Mouse (Mus musculus): ENCODE results near the gene Patj. TPM values are rescaled to one million over a fixed set of nuclear protein-coding genes. Genes with fewer than 3 reads are reported as not detected.
A peak's percentile ranks its signal among the peaks of the same experiment; 100 is the strongest.
"Not testable (repeated sequence)": the region's sequence is repeated elsewhere in the genome, so short reads cannot be mapped to it uniquely, and the experiment has no call there.

Gene Patj
- polyA plus RNA-seq, 1 experiment from 2014 or later = 6.7 TPM

DNA sequence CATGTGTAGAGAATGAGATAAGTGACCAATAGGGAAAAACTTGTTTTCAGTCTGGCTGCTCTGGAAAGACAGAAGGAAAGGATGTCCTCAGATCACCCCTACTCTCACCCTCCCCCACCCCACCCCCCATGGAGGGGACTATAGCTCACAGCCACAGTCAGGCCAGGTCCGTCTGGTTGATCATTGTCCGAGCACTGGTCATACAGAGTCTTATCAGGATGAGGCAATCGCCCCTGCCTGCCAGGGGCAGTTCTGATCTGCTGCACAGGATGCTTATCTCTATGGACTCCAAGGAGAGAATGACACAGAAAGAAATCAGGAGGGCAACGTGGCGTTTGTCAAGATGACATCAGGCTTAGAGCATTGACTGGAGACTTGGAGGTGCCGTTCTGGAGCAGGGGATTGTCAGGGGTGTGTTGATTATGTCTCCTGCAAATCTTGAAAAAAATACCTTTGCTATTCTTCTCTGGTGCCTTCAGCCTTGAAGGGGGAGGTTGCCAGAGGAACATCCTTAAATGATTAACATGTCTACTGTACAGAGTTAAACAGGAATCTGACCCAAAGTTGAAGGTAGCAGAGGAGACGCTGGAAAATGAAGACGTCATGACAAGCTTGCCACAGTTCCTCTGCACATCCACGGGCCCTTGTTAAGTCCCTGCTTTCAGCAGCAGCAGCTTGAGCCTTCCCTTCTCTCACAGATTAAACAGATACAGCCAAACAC lies 298.0 kb downstream of the Patj start:
- no peaks in the 10 kb centered on the region; the same call in 1 of the 2 replicates for H3K36me3 ChIP-seq
- no peak overlapping the region for H3K9ac ChIP-seq
- H3K27me3 ChIP-seq = no peaks in the 10 kb centered on the region
- H3K9me3 ChIP-seq = no peaks in the 10 kb centered on the region
- no peak overlapping the region for H3K4me2 ChIP-seq
- H3K27ac ChIP-seq = no peak overlapping the region
- 67% methylated on average over 9 of the region's 9 CpGs for WGBS
- H3K4me3 ChIP-seq = no peak overlapping the region
- peaks cover under 1% of the 10 kb centered on the region for H3K4me1 ChIP-seq (replicated peaks)
- ATAC-seq (ENCODE audit: low FRiP score) = no peak

DNA sequence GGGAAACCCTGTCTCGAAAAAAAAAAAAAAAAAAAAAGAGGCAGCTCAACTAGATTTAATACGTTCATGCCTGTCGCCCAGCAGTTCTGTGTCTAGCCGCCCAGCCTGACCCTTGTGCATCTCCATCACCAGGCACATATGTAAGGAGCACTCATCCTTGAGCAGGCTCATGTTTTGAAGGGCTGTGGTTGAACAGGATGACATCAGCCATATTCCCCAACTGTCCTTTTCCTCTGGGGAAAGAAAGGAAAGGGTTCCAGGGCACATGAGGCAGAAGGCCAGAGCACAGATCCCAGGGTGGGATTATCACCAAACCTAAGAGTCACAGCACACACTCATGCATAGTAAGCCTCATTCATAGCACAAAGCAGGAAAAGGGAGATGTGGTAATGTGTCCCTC lies 302.3 kb downstream of the Patj start:
- no peaks in the 10 kb centered on the region for H3K36me3 ChIP-seq
- no peaks in the 10 kb centered on the region for H3K27me3 ChIP-seq
- H3K4me1 ChIP-seq (replicated peaks) = peaks cover 11% of the 10 kb centered on the region; the same call in 1 of the 2 replicates
- no peaks in the 10 kb centered on the region for H3K9me3 ChIP-seq
- H3K4me3 ChIP-seq = no peak overlapping the region
- H3K4me2 ChIP-seq = no peak overlapping the region
- no peak overlapping the region for H3K9ac ChIP-seq
- ATAC-seq (ENCODE audit: low FRiP score) = no peak
- WGBS = 82% methylated on average over 4 of the region's 4 CpGs
- H3K27ac ChIP-seq = no peak overlapping the region

GRCm38 (mm10) chr4:98698921-98699320 lies 303.3 kb downstream of the Patj start:
- no peaks in the 10 kb centered on the region for H3K9me3 ChIP-seq
- 80% methylated on average over 3 of the region's 3 CpGs for WGBS
- H3K27ac ChIP-seq = no peak overlapping the region
- no peak overlapping the region for H3K9ac ChIP-seq
- no peaks in the 10 kb centered on the region for H3K36me3 ChIP-seq
- H3K4me1 ChIP-seq (replicated peaks) = peaks cover 11% of the 10 kb centered on the region; the same call in 1 of the 2 replicates
- no peak overlapping the region for H3K4me3 ChIP-seq
- no peaks in the 10 kb centered on the region for H3K27me3 ChIP-seq
- H3K4me2 ChIP-seq = no peak overlapping the region
- ATAC-seq (ENCODE audit: low FRiP score) = no peak

- Histone ChIP-seq H3K4me2 (no peak overlapping the region), H3K36me3 (no peaks in the 10 kb centered on the region), H3K4me1 (replicated peaks) (peaks cover 11% of the 10 kb centered on the region; the same call in 1 of the 2 replicates), H3K4me3 (no peak overlapping the region), H3K9ac (no peak overlapping the region), H3K27ac (no peak overlapping the region), H3K9me3 (no peaks in the 10 kb centered on the region), H3K27me3 (no peaks in the 10 kb centered on the region)
- ATAC-seq (ENCODE audit: low FRiP score) = no peak
- 94% methylated on average over 3 of the region's 3 CpGs for WGBS
Measured at GRCm38 (mm10) chr4:98700156-98700555, 304.6 kb downstream of the Patj start.

DNA sequence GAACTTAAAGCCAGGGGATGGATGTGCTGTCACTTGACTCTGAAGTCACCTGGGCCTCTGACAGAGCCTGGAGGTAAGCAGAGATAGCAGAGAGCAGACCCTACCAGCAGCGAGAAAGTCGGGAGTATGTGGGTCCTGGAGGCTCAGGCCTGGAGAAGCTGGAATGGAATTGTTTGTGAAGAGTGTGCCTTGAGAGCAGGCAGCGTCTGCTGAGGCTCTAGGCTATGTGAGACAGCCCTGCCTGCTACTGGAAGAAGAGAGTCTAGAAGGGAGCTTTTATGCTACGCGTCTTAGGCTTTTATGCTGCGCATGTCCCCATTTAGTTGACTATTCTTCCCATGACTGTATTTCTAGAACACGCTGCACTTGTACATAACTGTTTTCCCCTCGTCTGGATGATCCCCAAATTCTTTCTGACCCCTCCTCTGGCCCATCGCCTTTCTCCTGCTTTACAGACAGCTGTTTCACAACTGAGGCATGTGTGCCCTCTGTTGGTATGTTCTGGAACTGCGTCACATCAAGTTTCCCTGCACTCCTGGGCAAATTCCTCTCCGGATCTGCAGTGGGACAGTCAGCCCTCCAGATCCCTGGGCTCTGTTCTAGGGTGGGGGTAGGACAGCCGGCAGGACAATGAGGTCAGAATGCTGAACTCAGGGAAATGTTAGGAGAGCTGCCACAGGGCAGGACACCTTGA lies 306.8 kb downstream of the Patj start:
- Histone ChIP-seq H3K9ac (no peak overlapping the region), H3K27ac (no peak overlapping the region), H3K9me3 (no peaks in the 10 kb centered on the region), H3K4me1 (replicated peaks) (peaks cover 11% of the 10 kb centered on the region; the same call in 1 of the 2 replicates), H3K27me3 (no peaks in the 10 kb centered on the region), H3K36me3 (no peaks in the 10 kb centered on the region), H3K4me3 (no peak overlapping the region), H3K4me2 (0 out of 2 replicates have a peak overlapping the region, but pooled peaks have one; percentile 13)
- 27% methylated on average over 12 of the region's 12 CpGs for WGBS
- ATAC-seq (ENCODE audit: low FRiP score) = peak; percentile 67

GRCm38 (mm10) chr4:98710891-98711290 lies 315.3 kb downstream of the Patj start:
- H3K36me3 ChIP-seq = no peaks in the 10 kb centered on the region
- no peaks in the 10 kb centered on the region for H3K4me1 ChIP-seq (replicated peaks)
- ATAC-seq (ENCODE audit: low FRiP score) = no peak
- H3K27ac ChIP-seq = no peak overlapping the region
- H3K4me3 ChIP-seq = no peak overlapping the region
- WGBS = 95% methylated on average over 8 of the region's 8 CpGs
- no peak overlapping the region for H3K4me2 ChIP-seq
- H3K27me3 ChIP-seq = no peaks in the 10 kb centered on the region
- no peak overlapping the region for H3K9ac ChIP-seq
- H3K9me3 ChIP-seq = no peaks in the 10 kb centered on the region

- Histone ChIP-seq H3K27ac (peak overlapping the region; percentile 60; the same call in 1 of the 2 replicates), H3K4me2 (no peak overlapping the region), H3K9ac (no peak overlapping the region), H3K4me1 (replicated peaks) (0 out of 2 replicates have a peak, but pooled peaks cover 2% of the 10 kb centered on the region), H3K27me3 (no peaks in the 10 kb centered on the region), H3K9me3 (no peaks in the 10 kb centered on the region), H3K36me3 (no peaks in the 10 kb centered on the region), H3K4me3 (no peak overlapping the region)
- ATAC-seq (ENCODE audit: low FRiP score) = peak; percentile 81
- 80% methylated on average over 17 of the region's 17 CpGs for WGBS
Measured at GRCm38 (mm10) chr4:98717735-98718546, 322.4 kb downstream of the Patj start.

DNA sequence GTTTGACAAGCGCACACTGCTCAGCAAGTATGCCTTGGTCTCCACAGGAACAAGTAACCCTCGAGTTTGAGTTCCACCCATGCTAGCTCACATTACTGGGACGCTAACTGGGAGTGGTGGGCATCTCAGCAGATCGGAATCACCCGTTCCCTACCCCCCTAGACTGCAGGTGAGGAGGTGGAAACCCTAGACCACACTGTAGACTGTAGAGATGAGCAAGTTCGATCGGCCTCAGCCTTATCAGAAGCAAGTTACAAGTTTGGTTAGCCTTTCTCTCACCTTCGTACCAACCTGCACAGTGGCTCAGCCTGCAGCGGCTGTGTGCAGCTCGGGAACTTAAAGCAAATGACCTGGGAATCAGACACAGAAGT lies 322.9 kb downstream of the Patj start:
- Histone ChIP-seq H3K4me2 (no peak overlapping the region), H3K9ac (no peak overlapping the region), H3K27me3 (no peaks in the 10 kb centered on the region), H3K27ac (no peak overlapping the region), H3K36me3 (no peaks in the 10 kb centered on the region), H3K9me3 (no peaks in the 10 kb centered on the region), H3K4me3 (no peak overlapping the region), H3K4me1 (replicated peaks) (0 out of 2 replicates have a peak, but pooled peaks cover 2% of the 10 kb centered on the region)
- 89% methylated on average over 10 of the region's 10 CpGs for WGBS
- peak; percentile 55; the same call in 1 of the 2 replicates for ATAC-seq (ENCODE audit: low FRiP score)

DNA sequence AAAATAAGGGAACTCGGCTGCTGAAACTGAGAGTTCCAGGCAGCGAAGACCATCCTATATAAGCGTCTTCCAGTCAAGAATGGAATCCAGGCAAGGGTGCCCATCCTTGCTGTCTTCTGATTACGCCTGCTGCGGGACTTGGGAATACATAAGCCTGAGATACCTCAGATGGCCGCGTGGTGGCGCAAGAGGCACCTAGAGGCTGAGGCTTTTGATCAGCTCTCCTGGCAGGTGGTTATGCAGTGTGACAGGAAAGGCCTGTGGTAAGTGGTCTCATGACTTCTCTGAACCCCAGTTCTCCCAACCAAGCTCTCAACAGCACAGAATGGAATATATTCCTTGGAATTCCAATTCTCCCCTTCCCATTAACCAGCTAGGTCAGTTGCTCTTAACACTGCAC lies 326.9 kb downstream of the Patj start:
- WGBS = 14% methylated on average over 8 of the region's 8 CpGs
- no peak; the same call in 1 of the 2 replicates for ATAC-seq (ENCODE audit: low FRiP score)
- Histone ChIP-seq H3K4me1 (replicated peaks) (peaks cover 13% of the 10 kb centered on the region), H3K27ac (no peak overlapping the region), H3K4me3 (no peak overlapping the region), H3K4me2 (no peak overlapping the region), H3K36me3 (no peaks in the 10 kb centered on the region), H3K27me3 (peaks cover 25% of the 10 kb centered on the region), H3K9me3 (no peaks in the 10 kb centered on the region), H3K9ac (no peak overlapping the region)

- H3K4me1 ChIP-seq (replicated peaks) = peaks cover 20% of the 10 kb centered on the region
- H3K27ac ChIP-seq; H3K36me3 ChIP-seq; H3K9me3 ChIP-seq; H3K9ac ChIP-seq; H3K4me3 ChIP-seq; ATAC-seq (ENCODE audit: low FRiP score); H3K4me2 ChIP-seq: not testable (repeated sequence)
- peaks cover 44% of the 10 kb centered on the region for H3K27me3 ChIP-seq
- WGBS = 96% methylated on average over 1 of the region's 1 CpGs
Measured at GRCm38 (mm10) chr4:98724682-98725081, 329.1 kb downstream of the Patj start.

DNA sequence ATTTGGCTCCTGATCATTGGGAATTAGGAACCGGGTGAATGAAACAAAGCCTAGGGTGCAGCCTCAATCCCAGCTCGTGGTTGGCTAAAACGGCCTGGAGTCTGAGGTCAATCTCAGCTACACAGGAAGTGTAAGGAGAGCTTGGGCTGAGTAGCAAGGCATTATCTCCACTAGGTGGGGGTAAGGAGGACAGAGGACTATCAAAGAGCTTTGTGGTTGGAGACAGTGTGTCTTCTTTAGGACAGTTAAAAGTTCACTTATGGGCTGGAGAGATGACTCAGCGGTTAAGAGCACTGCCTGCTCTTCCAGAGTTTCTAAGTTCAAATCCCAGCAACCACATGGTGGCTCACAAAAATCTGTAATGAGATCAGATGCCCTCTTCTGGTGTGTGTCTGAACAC lies 329.9 kb downstream of the Patj start:
- H3K9me3 ChIP-seq = no peaks in the 10 kb centered on the region
- no peak overlapping the region for H3K4me3 ChIP-seq
- no peak overlapping the region for H3K4me2 ChIP-seq
- peaks cover 20% of the 10 kb centered on the region for H3K4me1 ChIP-seq (replicated peaks)
- H3K27me3 ChIP-seq = peaks cover 44% of the 10 kb centered on the region
- WGBS = 35% methylated on average over 4 of the region's 4 CpGs
- no peak overlapping the region for H3K27ac ChIP-seq
- H3K9ac ChIP-seq = no peak overlapping the region
- H3K36me3 ChIP-seq = no peaks in the 10 kb centered on the region
- ATAC-seq (ENCODE audit: low FRiP score) = no peak

DNA sequence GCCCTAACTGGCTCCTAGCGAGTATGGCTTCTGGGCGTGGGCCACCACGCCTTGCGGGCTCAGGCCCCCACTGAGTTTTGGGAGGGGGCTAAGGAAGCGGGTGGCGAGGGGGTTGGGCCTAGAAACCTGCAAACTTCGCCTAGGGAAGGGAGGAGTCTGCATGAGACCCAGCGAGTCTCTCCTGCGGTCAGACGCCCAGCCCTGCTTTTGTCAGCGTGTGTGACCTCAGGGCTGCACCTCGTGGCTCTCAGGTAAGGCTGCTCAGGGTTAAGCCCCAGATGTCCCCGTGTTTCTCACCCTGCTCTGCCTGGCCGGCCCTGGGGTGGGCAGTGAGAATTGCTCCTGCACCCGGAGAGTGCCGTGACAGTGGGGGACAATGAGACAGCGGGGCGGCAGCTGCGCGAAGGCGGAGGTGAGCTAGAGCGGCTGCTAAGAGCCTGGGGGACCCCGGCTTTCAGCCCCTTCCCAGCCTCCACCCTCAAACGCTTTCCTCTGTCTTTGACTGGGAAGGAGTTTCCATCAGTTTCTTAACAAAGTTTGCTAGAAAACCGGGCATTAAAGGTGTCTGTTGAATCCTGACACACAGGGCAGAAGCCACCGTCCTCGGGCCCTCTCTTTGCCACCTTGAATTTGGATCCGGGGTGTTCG lies 331.1 kb downstream of the Patj start, which contains the start of gene L1td1:
TSS of gene L1td1 (plus strand) at position 145 of the 648 bp plus-strand sequence.
- Histone ChIP-seq H3K9me3 (no peaks in the 10 kb centered on the region), H3K4me1 (replicated peaks) (peaks cover 20% of the 10 kb centered on the region), H3K4me3 (peak within 1 kb of the TSS; percentile 37), H3K27ac (no peak within 1 kb of the TSS), H3K4me2 (peak within 1 kb of the TSS; percentile 59), H3K36me3 (no peaks in the 10 kb centered on the region), H3K27me3 (peaks cover 44% of the 10 kb centered on the region), H3K9ac (peak within 1 kb of the TSS; percentile 49)
- ATAC-seq (ENCODE audit: low FRiP score) = no peak
- 2% methylated on average over 29 of the region's 29 CpGs for WGBS

All from hindbrain, embryonic 13.5 days (tissue).